Mouse (Mus musculus): ENCODE data around the gene Asic3.
A peak's percentile ranks its signal among the peaks of the same experiment; 100 is the strongest.

The Asic3 gene

DNA sequence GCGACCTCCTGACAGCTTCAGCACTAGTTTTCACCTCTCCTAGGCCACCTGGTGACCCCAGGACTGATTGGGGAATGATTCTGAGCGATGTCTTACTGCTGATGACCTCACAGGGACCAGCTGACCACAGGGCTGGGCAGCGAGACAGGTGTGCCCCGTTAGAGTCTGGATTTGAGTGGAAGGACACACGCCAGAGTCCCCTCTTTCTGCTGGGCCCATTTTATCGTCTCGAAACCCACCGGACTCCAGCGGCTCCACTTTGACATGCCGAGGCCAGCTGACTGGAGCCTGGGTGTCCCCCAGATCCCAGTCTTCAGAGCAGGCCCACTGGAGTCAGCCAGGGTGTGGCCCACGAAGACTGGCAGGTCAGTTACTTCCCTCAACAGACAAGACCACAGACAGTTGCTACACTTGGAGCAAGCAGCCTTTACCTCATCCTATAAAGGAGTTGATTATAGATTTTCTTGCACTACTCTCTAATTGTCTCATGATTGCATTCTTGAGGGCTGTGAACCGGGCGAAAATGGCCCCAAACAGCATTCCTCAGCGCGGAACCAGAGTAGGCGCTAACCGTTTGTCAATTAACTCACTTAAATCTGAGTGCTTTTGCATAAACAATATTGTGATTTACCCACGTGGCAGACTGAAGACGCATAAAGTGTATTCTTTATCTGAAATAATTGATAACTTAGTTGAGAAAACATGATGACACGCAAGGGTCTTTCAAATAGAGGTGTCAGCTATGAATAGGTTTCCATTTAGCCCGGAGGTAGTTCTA is 11.0 kb downstream of the Asic3 start:
- DNase-seq: no peak

DNA sequence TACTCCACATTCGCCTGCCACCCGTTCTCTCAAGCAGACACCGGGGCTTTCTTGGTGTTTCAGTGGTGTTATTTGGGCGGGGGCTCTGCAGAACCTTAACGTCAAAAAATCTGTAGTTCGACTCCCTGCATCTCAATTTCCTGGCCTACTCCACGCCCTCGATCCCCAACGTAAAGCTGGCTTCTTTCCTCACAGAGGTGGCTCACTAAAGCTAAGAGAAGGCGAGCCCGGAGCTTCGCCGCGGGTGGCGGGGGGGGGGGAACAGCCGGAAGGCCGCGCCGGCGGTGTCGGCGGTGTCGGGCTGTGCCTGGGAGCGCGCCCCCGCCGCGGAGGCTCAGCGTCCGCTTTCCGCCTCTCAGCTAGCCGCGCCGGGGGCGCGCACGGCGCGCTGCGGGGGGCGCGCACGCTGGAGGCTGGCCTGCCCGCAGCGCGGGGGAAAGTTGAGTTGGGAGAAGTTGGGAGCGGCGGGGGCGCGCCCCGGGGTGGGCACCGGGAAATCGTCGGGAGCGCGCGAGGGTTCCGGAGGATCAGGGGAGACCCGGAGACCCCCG is 11.7 kb downstream of the Asic3 start:
- DNase-seq: peak; percentile 75 to 78

DNA sequence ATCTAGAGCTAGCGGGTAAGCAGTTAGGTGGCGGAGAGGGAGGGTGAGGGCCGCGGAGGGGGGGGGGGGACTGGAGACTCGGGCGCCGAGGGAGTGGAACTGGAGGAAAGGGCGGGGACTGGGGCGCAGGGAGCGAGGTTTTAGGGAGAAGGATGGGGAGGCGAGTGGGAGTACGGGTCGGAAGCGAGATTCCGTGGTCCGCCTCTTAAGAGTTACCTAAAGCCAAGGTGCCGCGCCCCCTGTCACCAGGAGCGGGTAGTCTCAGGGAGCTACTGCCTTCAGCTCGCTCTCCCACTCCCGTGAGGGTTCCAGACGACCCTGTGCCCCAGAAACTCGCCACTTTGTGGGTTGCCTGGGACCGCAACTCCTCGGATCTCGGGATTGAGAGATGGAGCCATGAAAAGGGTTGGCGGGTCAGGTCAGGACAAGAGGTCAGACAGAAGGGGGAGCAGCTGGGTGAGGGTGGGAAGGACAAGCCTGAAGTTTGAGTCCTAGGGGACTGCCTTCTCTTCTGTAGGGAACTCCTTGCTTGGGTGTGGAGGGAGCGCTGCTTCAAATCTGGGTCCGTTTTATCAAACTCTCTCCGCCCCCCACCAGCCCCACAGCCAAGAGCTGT is 12.3 kb downstream of the Asic3 start:
- peak; percentile 64 to 72 for DNase-seq

DNA sequence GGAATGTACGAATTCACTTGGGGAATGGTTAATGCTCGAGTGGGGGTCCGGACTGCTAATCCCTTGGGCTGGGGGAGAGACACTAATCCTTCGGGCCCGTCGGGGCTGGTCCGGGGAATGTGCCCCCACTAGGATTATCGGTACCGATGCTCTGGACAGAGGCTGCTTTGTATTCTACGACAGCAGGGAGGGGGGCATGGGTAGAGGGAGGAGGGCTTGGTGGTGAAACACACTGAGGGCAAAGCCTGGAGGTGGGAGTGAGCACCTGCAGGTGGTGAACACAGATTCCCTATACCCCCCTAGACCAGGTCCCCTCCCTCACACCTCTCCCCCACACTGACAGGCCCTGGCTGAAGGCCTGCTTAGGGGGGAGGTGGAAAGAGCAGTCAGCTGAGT is 12.8 kb downstream of the Asic3 start:
- DNase-seq: peak; percentile 26 to 43

DNA sequence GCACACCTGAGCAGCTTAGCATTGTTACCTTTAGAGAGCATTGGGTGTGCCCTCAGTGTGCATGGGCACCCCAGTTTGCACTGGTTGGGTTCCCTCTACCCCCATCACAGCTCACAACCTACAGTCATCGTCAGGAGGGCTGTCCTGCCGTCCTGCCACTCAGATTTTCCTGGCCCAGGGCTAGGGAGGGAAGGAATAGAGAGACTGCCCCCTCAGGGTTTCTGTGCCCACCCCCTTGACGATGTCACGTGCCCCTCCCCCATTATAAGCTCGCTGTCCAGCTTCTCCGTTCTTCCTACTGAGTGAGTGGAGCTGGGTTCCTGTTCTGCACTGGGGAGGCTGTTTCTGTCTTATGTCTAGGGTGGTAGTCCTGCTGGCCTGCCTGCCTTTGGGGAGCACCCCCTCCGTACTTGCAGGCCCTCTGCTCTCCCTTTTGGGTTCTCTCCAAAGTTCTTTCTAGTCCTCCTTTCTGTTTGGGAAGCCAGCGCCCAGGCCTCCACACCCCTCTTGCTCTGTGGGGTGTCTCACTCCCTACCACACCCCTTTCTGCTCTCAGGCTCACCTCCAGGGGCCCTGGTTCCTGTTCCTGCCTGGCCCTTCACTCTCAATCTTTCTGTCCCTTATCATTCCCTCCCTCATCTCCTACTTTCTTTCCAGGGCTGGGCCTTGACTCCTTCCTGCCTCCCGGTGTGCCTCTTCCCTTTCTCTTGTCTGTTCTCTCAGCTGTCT is 13.5 kb downstream of the Asic3 start:
- no peak for DNase-seq

DNA sequence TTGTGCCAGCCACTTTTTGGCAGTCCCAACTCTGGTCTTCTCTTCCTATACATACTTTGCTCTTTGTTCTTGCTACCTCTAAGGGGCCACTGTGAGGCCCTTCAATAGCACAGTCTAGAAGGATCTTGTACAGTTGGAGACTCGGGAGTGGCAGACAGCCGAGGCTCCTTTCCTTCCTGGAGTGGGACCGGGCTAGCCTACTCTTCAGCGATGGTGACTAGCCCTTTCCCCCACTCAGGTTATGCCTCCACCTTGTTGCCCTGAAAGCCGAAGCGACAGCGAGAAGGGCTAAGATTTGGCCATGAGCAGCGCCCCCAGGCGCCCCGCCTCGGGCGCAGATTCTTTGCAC is 14.1 kb downstream of the Asic3 start:
- DNase-seq: no peak

DNA sequence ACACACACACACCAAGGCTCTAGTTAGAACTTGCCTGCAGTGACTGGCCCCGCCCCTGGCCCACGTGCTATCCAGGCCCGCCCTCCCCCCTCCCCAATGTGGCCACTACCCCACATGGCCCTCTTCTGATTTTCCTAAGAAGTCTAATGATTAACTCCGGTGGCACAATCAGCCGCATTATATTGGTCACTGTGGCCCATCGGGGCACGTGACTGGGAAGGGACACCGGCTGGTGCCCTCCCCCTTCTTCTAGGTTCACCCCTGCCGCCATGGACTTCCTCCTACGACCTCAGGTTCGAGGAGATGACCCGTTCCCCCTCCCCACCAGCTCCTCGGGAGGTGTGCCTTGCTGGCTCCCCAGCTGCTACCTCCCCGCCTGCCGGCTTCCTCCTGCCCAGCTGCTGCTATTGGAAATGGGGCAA is 14.8 kb downstream of the Asic3 start:
- no peak for DNase-seq

DNA sequence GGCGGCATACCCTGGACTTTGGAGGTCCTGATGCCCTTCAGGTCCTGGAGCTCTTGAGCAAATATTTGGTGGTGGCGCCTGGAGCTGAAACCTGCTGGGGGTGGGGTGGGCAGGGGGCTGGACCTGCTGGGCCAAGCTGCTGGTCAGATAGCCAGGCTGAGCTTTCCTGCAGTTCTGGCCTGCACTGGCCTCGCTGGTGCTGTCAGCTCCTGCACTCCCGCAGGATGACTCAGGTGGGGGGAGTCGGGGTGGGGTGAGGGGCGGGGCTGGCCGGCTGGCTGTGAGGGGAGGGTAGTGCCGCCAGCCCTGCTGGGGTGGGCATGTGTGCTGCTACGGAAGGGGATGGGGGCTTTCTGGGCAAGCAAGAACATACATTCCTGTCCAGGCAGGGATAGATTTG is 15.4 kb downstream of the Asic3 start:
- no peak for DNase-seq

DNA sequence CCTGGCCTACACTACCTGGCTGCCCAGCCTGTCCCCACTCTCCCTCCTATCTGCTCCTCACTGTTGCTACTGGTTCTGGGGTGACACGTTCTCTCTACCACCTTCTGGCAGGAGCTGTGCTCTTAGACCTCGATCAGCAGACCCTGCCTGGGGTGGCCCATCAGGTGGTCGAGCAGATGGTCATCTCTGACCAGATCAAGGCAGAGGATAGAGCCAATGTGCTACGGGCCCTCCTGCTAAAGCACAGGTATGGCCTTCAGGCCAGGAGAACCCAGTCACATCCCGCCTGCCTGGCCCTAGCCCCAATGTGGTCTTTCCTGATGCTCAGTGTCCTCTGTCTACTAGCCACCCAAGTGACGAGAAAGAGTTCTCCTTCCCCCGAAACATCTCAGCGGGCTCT is 20.8 kb downstream of the Asic3 start:
- no peak for DNase-seq

DNA sequence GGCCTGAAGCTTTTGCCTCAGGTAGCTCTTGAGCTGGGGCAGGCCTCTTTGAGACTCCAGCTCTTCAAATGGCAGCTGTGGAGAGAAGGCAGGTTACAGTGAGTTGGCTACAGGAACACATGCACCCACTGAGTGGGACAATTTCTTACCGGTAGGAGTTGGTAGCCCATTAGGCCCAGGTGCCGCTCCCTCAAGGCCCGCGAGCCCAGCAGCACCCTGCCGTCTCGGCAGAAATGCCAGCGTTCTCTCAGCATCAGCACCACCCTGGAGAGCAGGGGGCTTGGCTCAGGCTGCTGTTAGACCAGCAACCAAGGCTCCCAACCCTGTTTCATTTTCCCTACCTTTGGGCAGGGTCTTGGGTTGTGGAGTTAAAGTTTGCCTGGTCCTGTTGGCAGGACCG is 28.0 kb downstream of the Asic3 start:
- no peak for DNase-seq

DNA sequence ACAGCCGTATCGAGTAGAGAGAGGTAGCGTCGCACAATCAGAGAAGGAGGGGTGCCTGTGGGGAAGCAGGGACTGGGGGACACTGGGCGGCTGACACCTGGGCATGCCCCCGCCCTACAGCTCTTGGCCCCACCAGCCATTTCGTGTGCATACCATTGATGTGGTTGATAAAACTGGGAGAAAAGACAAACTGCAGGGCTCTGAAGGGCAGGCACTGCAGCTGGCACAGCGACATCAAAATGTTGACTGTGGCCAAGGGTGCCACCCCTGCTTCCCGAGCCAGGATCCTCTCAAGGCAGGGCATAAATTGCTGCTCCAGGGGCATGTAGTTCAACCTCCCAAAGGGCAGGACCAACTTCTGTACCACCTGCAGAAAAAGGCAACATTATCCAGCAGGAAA is 28.8 kb downstream of the Asic3 start:
- peak in 1 of 2 experiments; percentile 29 for DNase-seq

DNA sequence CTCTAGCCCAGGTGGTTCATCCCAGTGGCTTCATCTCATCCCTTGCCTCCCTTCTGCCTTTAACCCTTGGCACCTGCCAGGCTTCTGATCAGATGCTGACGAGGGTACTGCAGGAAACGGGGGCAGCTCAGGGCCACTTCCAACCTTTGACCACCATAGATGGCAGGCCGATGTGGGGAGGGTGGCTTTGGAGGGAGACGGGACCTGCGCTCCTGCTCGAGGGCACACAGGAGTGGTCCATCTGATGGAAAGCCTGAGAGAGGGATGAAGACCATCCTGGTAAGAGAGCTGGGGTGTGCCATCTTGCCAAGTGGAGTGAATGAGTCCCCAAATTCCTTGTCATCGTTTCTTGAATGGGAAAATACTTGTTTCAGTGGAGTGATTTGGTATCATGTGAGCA is 30.0 kb downstream of the Asic3 start:
- DNase-seq: no peak

DNA sequence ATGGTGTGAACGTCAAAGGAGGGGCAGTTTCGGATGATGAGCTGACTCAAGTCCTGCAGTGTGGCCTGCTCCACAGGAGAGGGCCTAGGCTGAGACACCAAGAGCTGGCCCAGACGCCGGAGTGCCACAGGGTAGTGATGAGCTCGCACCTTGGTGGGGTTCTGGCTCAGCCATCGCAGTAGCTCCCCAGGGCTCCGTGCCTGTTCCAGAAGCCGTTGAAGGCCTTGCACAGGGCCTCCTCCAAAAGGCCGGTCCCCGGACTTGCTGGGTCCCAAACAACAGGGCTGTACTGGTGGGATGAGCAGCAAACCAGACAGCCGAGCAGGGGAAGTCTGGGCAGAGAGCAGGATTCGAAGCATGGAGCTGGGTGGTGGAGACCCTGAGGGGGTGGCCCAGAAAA is 30.7 kb downstream of the Asic3 start:
- DNase-seq: peak in 1 of 2 experiments; percentile 23

DNA sequence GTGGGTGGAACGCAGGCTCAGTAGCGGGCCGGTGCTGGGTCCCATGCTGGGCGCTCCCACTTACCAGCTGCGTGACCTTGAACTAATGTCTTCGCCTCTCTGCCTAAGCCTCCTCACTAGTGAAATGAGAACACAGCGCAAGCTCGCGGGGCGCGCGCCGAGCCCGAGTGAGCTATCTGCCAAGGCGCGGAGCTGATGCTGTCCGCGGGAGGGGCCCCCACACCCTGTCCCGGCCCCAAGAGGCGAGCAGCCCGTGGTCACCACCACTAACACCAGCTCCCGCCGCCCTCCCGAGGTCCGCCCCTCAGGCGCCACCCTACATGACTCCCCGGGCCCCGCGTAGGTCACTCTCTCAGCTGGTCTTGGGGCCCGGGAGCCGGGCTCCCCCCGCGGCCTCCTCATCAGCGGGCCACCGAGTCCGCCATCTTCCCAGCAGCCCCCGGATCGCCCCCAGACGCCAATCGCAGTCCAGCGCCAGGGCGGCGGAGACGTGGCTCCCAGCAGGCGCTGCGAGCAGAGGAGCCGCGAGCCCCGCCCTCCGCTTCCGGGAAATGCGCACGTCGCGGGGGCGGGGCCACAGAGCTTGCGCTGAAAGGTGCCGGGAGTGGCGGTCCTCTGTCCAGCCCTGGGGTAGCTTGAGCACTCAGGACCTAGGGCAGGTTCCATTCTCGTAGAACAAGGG is 31.7 kb downstream of the Asic3 start, which contains the start of gene Fastk:
Gene Fastk (minus strand): TSS at position 542 of the 682 bp plus-strand sequence.
- DNase-seq: peak; percentile 87 to 89

DNA sequence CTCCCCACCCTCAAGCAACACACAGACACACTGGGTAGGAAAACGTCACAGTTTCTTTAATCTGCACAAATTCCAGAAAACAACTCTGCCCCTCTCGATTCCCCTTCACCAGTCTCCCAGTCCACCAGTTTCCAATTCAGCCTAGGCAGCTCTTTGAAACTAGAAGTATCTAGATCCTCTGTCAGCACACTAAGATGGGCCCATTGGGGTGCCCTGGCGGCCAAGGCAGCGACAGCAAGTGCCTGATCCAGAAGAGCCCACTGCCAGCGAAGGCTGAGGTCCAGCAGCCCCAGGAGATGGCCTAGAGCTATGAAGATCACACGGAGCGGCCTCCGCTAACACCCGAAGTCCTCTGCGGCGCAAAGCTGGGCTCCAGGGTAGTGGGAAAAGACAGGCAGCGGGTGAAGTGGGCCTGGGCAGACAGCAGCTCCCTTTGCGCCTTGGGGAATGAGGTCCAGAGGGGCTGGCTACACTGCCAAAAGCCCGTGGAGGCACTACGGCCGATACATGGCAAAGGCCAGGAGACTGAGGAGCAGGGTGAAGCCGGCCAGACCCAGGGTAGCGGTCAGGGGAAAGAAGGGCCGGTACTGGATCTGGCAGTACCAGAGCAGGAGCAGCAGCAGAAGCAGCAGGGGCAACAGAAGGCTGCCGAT is 32.4 kb downstream of the Asic3 start:
- DNase-seq: no peak

DNA sequence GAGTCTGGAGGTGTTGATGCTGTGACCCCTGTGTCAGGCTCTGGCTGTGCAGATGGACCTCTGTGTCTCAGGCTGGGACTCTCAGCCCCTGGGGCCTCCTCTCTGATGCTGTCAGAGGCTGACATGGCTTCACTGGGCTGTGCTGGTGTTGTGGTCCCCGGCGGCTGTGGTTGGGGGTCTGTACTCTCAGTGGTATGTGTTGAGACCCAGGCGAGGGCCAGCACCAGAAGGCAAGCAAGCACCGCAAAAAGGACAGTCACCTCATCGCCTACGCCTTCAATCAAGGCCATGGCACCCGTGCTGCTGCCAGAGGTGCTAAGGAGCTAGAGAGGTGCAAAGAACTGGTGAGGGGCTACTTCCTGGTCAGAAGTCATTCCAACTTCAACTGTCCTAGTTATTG is 33.4 kb downstream of the Asic3 start:
- no peak for DNase-seq

DNA sequence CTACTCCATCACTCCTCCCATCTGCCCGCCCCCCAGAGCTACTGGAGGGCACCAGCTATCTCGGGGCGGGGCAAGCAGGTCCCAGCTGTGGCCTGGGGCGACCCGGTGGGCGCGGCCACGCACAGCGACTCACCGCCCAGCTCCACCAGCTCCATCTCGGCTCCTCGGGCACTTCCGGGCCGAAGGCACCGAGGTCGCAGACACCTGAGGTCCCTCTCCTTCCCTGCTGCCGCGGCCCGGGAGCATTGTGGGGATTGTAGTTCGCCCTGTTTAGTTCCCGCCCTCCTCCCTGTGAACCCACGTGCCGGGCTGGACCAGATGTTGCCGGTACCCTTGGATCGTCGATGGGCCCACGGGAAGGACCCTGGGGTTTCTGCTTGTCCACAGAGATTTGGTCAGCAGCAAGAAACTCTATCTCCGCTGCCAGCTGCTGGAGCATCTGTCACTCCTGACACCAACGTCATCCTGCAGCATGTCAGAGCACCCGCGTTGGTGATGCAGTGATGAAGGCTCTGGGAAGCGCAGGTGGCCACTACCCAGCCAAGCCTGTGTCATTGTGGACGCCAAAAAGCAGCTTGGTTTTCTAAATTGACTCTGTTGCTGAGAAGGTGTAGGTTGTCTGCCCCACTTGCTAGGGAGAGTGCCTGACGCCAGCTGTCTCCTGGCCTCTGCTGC is 34.6 kb downstream of the Asic3 start, which contains the start of gene Tmub1:
Gene Tmub1 (minus strand): TSS at position 231 of the 675 bp plus-strand sequence.
- DNase-seq: peak; percentile 82 to 89

DNA sequence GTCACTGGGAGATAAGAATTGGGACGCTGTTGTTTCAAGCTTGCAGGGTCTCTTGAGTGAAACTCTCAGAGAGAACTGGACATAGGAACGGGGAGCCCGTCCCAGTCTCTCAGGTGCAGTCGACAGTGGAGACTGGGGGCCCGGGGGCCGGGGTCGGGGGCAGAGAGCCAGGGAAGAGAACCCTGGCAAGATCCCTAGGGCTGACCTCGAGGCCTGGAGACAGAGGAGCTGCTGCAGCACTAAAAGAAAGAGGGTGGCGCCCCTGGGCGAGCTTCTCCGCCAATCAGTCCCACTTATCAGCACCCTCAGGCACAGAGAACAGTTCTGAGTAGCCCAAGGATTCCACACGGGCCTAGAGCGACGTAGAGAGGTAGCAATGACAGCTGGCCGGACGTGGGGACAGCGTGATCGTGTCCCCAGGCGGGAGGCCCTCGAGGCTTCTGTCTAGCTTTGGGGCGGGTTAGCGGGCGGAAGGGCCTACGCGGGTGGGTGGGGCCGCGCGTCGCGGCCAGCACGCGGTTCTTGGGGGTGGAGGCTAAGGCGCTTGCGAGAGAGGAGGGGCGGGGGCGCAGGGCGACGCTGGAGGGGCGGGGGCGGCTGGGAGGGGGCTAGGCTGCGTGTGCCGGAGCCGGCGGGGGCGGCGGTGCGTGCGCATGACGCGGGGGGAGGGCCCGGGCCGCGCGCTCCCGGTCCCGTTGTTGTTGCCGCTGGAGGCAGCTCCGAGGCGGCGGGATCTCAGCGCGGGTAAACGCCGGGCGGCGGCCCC is 38.3 kb downstream of the Asic3 start:
- peak; percentile 73 to 76 for DNase-seq

DNA sequence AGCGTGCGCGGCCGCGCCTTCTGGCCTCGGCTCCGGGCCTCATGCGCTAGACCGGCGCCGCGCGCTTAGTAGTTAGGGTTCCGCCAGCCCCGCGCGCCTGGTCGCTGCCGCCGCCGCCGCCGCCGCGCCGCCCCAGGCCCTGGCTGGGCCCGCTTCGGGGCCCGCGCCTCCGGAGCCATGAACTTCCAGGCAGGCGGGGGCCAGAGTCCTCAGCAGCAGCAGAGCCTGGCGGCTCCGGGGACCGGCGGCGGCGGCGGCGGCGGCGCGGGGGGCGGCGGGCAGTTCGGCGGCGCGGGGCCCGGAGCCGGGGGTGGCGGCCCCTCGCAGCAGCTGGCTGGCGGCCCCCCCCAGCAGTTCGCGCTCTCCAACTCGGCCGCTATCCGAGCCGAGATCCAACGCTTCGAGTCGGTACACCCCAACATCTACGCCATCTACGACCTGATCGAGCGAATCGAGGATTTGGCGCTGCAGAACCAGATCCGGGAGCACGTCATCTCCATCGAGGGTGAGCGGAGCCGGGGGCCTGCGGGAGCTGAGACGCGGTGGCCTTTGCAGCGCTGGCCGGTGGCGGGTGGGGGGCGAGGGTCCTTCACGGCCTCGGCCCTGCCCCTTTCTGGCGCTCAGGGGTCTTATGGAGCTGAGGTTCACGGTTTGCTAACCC is 39.0 kb downstream of the Asic3 start, which contains the start of gene Agap3:
Gene Agap3 (plus strand): TSS at position 148 of the 661 bp plus-strand sequence.
- DNase-seq: peak; percentile 44 to 54

DNA sequence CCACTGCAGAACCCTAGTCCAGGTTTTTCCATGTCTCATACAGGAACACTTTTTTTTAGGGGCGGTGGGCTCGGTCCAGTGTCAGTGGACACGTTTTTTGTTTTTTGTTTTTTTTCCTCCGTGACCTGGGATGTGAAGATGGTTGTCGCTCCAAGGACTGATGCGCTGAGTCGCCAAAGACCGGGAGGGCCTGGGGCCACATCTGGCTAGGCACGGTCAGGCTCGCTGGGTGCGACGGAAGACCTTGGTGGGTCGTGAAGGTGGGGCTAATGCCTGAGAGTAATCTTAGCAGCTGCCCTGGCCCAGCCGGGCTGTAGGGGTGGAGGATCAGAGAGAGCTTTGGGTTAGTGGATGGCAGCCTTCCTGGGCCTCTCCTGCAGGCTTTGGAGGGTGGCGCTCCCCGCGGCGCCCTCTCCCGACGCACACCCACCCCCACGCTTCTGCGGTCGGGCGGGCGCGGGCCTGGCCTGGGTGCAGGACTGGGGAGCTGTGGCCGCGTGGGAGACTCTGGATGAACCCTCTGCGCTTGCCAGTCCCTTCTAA is 39.6 kb downstream of the Asic3 start:
- peak; percentile 30 to 36 for DNase-seq
